In the genomic region with DNA sequence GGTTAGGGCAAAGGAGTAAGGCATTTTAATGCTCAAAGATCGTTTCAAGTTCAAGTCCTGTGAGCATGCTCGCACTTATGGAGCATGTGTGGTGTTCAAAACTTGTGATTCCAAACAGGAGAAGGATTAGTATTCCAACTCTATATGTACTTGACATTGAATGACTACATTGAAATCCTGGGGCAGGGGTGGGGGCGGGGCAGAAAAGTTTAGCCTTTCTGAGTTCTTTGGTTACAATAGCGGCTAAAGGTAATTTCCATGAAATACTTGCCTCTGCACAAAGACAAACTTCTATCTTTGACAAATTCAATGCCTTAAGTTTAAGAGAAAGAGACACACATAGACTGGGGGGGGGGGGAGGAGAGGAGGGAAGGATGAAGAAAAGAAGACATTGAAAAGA, we compare ENCODE assay signal across 10 mouse cellular contexts. TPM values are rescaled to one million over a fixed set of nuclear protein-coding genes. Genes with fewer than 3 reads are reported as not detected.
DNase-seq lines count a peak whose midpoint lies in the region; ATAC-seq lines count a peak whose summit lies in the region.
"Had no signal": no experiment of that assay in that cellular context is flagged by ENCODE, and none has a peak within 500 bp of the region (broad histone marks: within the 10 kb centered on the region; RNA-seq: fewer than 3 reads in every experiment).

No protein-coding gene starts in this region.

- no peak for ATAC-seq in lung, embryonic 16.5 days (ENCODE audit: low read depth)
- ATAC-seq in forebrain, embryonic 12.5 days (ENCODE audit: low FRiP score): no peak
- no peak for ATAC-seq in stomach, embryonic 15.5 days (ENCODE audit: insufficient read depth, low FRiP score, low read depth)

- H3K36me3 ChIP-seq in lung, embryonic 16.5 days (ENCODE audit: control insufficient read depth, insufficient read depth, low read length): no peaks in the 10 kb centered on the region
- no peaks in the 10 kb centered on the region for H3K36me3 ChIP-seq in forebrain, embryonic 12.5 days (replicated peaks)
- no peaks in the 10 kb centered on the region for H3K36me3 ChIP-seq in limb, embryonic 10.5 days
- H3K36me3 ChIP-seq in stomach, embryonic 15.5 days: no peaks in the 10 kb centered on the region

- H3K27ac ChIP-seq in lung, embryonic 16.5 days (ENCODE audit: low read length): no peak overlapping the region
- H3K27ac ChIP-seq in forebrain, embryonic 12.5 days: no peak overlapping the region
- H3K27ac ChIP-seq in limb, embryonic 10.5 days: peak overlapping the region; percentile 95
- no peak overlapping the region for H3K27ac ChIP-seq in stomach, embryonic 15.5 days

- 39% methylated on average over 4 of the region's 4 CpGs for WGBS in lung, embryonic 16.5 days
- 34% methylated on average over 4 of the region's 4 CpGs for WGBS in forebrain, embryonic 12.5 days
- 47% methylated on average over 4 of the region's 4 CpGs for WGBS in limb, embryonic 10.5 days
- 45% methylated on average over 4 of the region's 4 CpGs for WGBS in stomach, embryonic 15.5 days

- H3K4me2 ChIP-seq in lung, embryonic 16.5 days (ENCODE audit: low read depth, low read length): peak overlapping the region; percentile 94
- peak overlapping the region; percentile 99 for H3K4me2 ChIP-seq in forebrain, embryonic 12.5 days
- H3K4me2 ChIP-seq in stomach, embryonic 15.5 days: peak overlapping the region; percentile 98

- H3K9ac ChIP-seq in lung, embryonic 16.5 days (ENCODE audit: low read length): peak overlapping the region; percentile 58
- H3K9ac ChIP-seq in forebrain, embryonic 12.5 days: no peak overlapping the region
- no peak overlapping the region for H3K9ac ChIP-seq in stomach, embryonic 15.5 days

- H3K4me1 ChIP-seq in lung, embryonic 16.5 days (replicated peaks; ENCODE audit: control insufficient read depth, insufficient read depth, low read length): 0 out of 2 replicates have a peak, but pooled peaks cover 6% of the 10 kb centered on the region
- H3K4me1 ChIP-seq in forebrain, embryonic 12.5 days: peaks cover 6% of the 10 kb centered on the region
- peaks cover 13% of the 10 kb centered on the region for H3K4me1 ChIP-seq in limb, embryonic 10.5 days
- no peaks in the 10 kb centered on the region for H3K4me1 ChIP-seq in stomach, embryonic 15.5 days

- peak overlapping the region; percentile 54 for H3K4me3 ChIP-seq in lung, embryonic 16.5 days (ENCODE audit: low read length)
- H3K4me3 ChIP-seq in forebrain, embryonic 12.5 days (replicated peaks): peak overlapping the region; percentile 72
- H3K4me3 ChIP-seq in limb, embryonic 10.5 days: peak overlapping the region; percentile 84
- peak overlapping the region; percentile 59 for H3K4me3 ChIP-seq in stomach, embryonic 15.5 days (replicated peaks)

- no peaks in the 10 kb centered on the region for H3K9me3 ChIP-seq in lung, embryonic 16.5 days (ENCODE audit: control insufficient read depth, low read length)
- H3K9me3 ChIP-seq in forebrain, embryonic 12.5 days: no peaks in the 10 kb centered on the region
- no peaks in the 10 kb centered on the region for H3K9me3 ChIP-seq in limb, embryonic 10.5 days (replicated peaks)
- H3K9me3 ChIP-seq in stomach, embryonic 15.5 days: no peaks in the 10 kb centered on the region

- DNase-seq in lung, adult 18-20 months: no peak
- no peak for DNase-seq in limb, embryonic 10.5 days (ENCODE audit: low spot score)
- DNase-seq in urinary bladder, postnatal 10 days (ENCODE audit: low spot score): no peak
- no peak for DNase-seq in adrenal gland, adult 18-20 months (ENCODE audit: low spot score in 2 of 2)
- DNase-seq in spleen, postnatal 10 days (ENCODE audit: low spot score in 2 of 2): no peak

- H3K27me3 ChIP-seq in lung, embryonic 16.5 days (ENCODE audit: control insufficient read depth, insufficient read depth, low read depth, low read length): no peaks in the 10 kb centered on the region; the same call in 1 of the 2 replicates
- peaks cover 18% of the 10 kb centered on the region for H3K27me3 ChIP-seq in forebrain, embryonic 12.5 days
- no peaks in the 10 kb centered on the region for H3K27me3 ChIP-seq in limb, embryonic 10.5 days (ENCODE audit: low read depth, poor library complexity, severe bottlenecking)
- peaks cover 7% of the 10 kb centered on the region; the same call in 1 of the 2 replicates for H3K27me3 ChIP-seq in stomach, embryonic 15.5 days (replicated peaks)

RNA-seq across cellular contexts. Expression of a gene that starts 53.5 kb away (rescaled TPM):
- polyA plus RNA-seq in lung, embryonic 16.5 days (2015; fragmentation: Nextera tagmentation; extraction: Ambion mirVana): 7.3 and 8.1 TPM in 2 replicates
- 9.0 and 9.7 TPM in 2 replicates for polyA plus RNA-seq in forebrain, embryonic 12.5 days (2016; fragmentation: Nextera tagmentation; extraction: Ambion mirVana)
- 6.0 and 16.8 TPM in 2 replicates for polyA plus RNA-seq in limb, embryonic 10.5 days (2016; fragmentation: Nextera tagmentation; extraction: Ambion mirVana)
- 5.2 and 5.8 TPM in 2 replicates for polyA plus RNA-seq in stomach, embryonic 15.5 days (2015; fragmentation: Nextera tagmentation; extraction: Ambion mirVana)
- 10 to 100 TPM; 42.5 to 45.9 TPM for total RNA-seq in adrenal gland, adult 18-20 months (2021)
- total RNA-seq: hematopoietic stem cell, adult 5-6 weeks; neutrophil, adult 5-6 weeks had no signal
